In genomic region chr3:116380319-116380718, GRCm38 (mm10) we compare ENCODE assay signal across 10 mouse cellular contexts. TPM values are rescaled to one million over a fixed set of nuclear protein-coding genes. Genes with fewer than 3 reads are reported as not detected.
A peak's percentile ranks its signal among the peaks of the same experiment; 100 is the strongest.
DNase-seq lines count a peak whose midpoint lies in the region; ATAC-seq and TF ChIP-seq lines count a peak whose summit lies in the region.
"Had no signal": no experiment of that assay in that cellular context is flagged by ENCODE, and none has a peak within 500 bp of the region (broad histone marks: within the 10 kb centered on the region; RNA-seq: fewer than 3 reads in every experiment).

No protein-coding gene starts in this region.

- ATAC-seq in kidney, embryonic 15.5 days (replicated peaks; ENCODE audit: low FRiP score), result no peak

- H3K4me2 ChIP-seq in kidney, embryonic 15.5 days, result no peak overlapping the region

- TF ChIP-seq POLR2A in kidney, adult 2 months (IDR thresholded peaks at IDR 0.05; ENCODE audit: low read depth, low read length), result no peak

- no peak overlapping the region for H3ac ChIP-seq in C2C12 (ENCODE audit: control insufficient read depth, insufficient read length, low read depth)

- H3K9me3 ChIP-seq in kidney, embryonic 15.5 days (replicated peaks), result no peaks in the 10 kb centered on the region
- H3K9me3 ChIP-seq: midbrain, embryonic 10.5 days had no signal

- 63% methylated on average over 9 of the region's 9 CpGs for WGBS in kidney, adult 2 months
- 62% methylated on average over 9 of the region's 9 CpGs for WGBS in kidney, embryonic 15.5 days

- TF ChIP-seq CTCF in kidney, adult 2 months (conservative IDR thresholded peaks at IDR 0.05; ENCODE audit: insufficient read depth, insufficient read length, low read depth, low read length), result no peak
- no peak for TF ChIP-seq CTCF in C2C12 (IDR thresholded peaks at IDR 0.05; ENCODE audit: control insufficient read depth, insufficient read depth, insufficient read length)

- H3K79me3 ChIP-seq in C2C12 (ENCODE audit: low read depth), result peaks cover 2% of the 10 kb centered on the region

- no peak overlapping the region for H3K9ac ChIP-seq in kidney, embryonic 15.5 days

- no peaks in the 10 kb centered on the region for H3K36me3 ChIP-seq in kidney, adult 2 months (ENCODE audit: control insufficient read depth, insufficient read depth, low read length)
- H3K36me3 ChIP-seq in kidney, embryonic 15.5 days, result peaks cover 3% of the 10 kb centered on the region; the same call in 1 of the 2 replicates
- no peaks in the 10 kb centered on the region for H3K36me3 ChIP-seq in C2C12 (ENCODE audit: control insufficient read depth, insufficient read depth)

- H3K4me3 ChIP-seq in kidney, adult 2 months (ENCODE audit: insufficient read depth, low read depth, low read length), result no peak overlapping the region
- H3K4me3 ChIP-seq in kidney, embryonic 15.5 days (replicated peaks), result no peak overlapping the region
- H3K4me3 ChIP-seq in C2C12 (ENCODE audit: insufficient read depth, poor library complexity, severe bottlenecking), result no peak overlapping the region
- H3K4me3 ChIP-seq: midbrain, embryonic 10.5 days had no signal

- peak overlapping the region; percentile 47; the same call in 1 of the 2 replicates for H3K27ac ChIP-seq in kidney, adult 2 months (ENCODE audit: insufficient read depth, low read depth, low read length)
- no peak overlapping the region for H3K27ac ChIP-seq in kidney, embryonic 15.5 days
- H3K27ac ChIP-seq: midbrain, embryonic 10.5 days had no signal

- DNase-seq in kidney, adult 2 months, result peak; percentile 48
- DNase-seq in Muller cell, postnatal 12 days (ENCODE audit: inconsistent ontology term), result peak; percentile 81
- DNase-seq in induced T-regulatory cell, adult 2 months (ENCODE audit: low read depth), result peak; percentile 60
- no peak for DNase-seq in right cerebral cortex, postnatal 10 days (ENCODE audit: low spot score in 2 of 2)
- DNase-seq in thymus, postnatal 10 days (ENCODE audit: low spot score in 2 of 2), result no peak
- DNase-seq in cerebellum, postnatal 10 days, result no peak
- DNase-seq: kidney, postnatal 10 days had no signal

- peaks cover 8% of the 10 kb centered on the region; the same call in 1 of the 2 replicates for H3K4me1 ChIP-seq in kidney, adult 2 months (ENCODE audit: control insufficient read depth, insufficient read depth, low read length)
- H3K4me1 ChIP-seq in kidney, embryonic 15.5 days, result 0 out of 2 replicates have a peak, but pooled peaks cover 5% of the 10 kb centered on the region

- no peaks in the 10 kb centered on the region for H3K79me2 ChIP-seq in C2C12 (ENCODE audit: control insufficient read depth, insufficient read depth)

- H3K27me3 ChIP-seq in kidney, adult 2 months (replicated peaks; ENCODE audit: control insufficient read depth, insufficient read depth, low read length), result no peaks in the 10 kb centered on the region
- no peaks in the 10 kb centered on the region for H3K27me3 ChIP-seq in kidney, embryonic 15.5 days
- no peaks in the 10 kb centered on the region for H3K27me3 ChIP-seq in C2C12 (ENCODE audit: control insufficient read depth, insufficient read depth, insufficient read length)

TF ChIP-seq in C2C12, 6 proteins besides CTCF, POLR2A, EP300 and RAD21:
- no peak for TF ChIP-seq MYOD1 (IDR thresholded peaks at IDR 0.05; ENCODE audit: control insufficient read depth, insufficient read length, low read depth)
- peak; percentile 62 for TF ChIP-seq FOSL1 (IDR thresholded peaks at IDR 0.05; ENCODE audit: insufficient read depth, low read length, poor library complexity, severe bottlenecking)

RNA-seq across cellular contexts. Expression of gene Cdc14a, which starts 43.5 kb away (rescaled TPM):
- 5.3 and 5.5 TPM in 2 replicates for polyA plus RNA-seq in kidney, adult 2 months (2012; rRNA removed)
- 13.6 and 14.7 TPM in 2 replicates for polyA plus RNA-seq in kidney, embryonic 15.5 days (2015; fragmentation: Nextera tagmentation; extraction: Ambion mirVana)
- polyA plus RNA-seq in C2C12 (2012; fragmentation: generic; extraction: Trizol), result 1.1 TPM

Comparison
In these comparisons a context has a peak if more than half of its experiments do, and no peak if none do; other contexts are left out.
1. DNase-seq: peak in kidney, adult 2 months (single experiment), Muller cell, postnatal 12 days (single experiment) and induced T-regulatory cell, adult 2 months (single experiment); none in right cerebral cortex, postnatal 10 days (0 of 2), thymus, postnatal 10 days (0 of 2) and cerebellum, postnatal 10 days (0 of 2).